Mouse (Mus musculus) CD8-positive naive resting alpha-beta T cell, adult 2 months (primary cell): Measurements from ENCODE around the gene Nrf1.

Experiments used
- DNase-seq, 2 experiments: peaks; one replicate each; pipeline ENCODE4 v3.0.0; 2022; ENCODE audit warnings: low read depth in 2 of 2, low spot score in 2 of 2

Gene Nrf1

GRCm38 (mm10) chr6:30143263-30143662 is 95.5 kb downstream of the Nrf1 start:
- no peak for DNase-seq

GRCm38 (mm10) chr6:30147058-30147457 is 99.3 kb downstream of the Nrf1 start:
- DNase-seq = no peak

- no peak for DNase-seq
These were observed 100.0 kb downstream of the Nrf1 start for GRCm38 (mm10) chr6:30147753-30148152.

- DNase-seq = no peak
These were observed 102.7 kb downstream of the Nrf1 start for GRCm38 (mm10) chr6:30150471-30150870.

GRCm38 (mm10) chr6:30152163-30152562 is 104.4 kb downstream of the Nrf1 start:
- no peak for DNase-seq

GRCm38 (mm10) chr6:30152649-30153048 is 104.9 kb downstream of the Nrf1 start:
- DNase-seq = no peak

GRCm38 (mm10) chr6:30153076-30153475 is 105.3 kb downstream of the Nrf1 start:
- no peak for DNase-seq

GRCm38 (mm10) chr6:30153733-30154415 is 106.1 kb downstream of the Nrf1 start:
- DNase-seq = no peak

- no peak for DNase-seq
These were observed 111.8 kb downstream of the Nrf1 start for GRCm38 (mm10) chr6:30159516-30160045.

- no peak for DNase-seq
These were observed 112.6 kb downstream of the Nrf1 start for GRCm38 (mm10) chr6:30160408-30160807.

GRCm38 (mm10) chr6:30161618-30162017 is 113.8 kb downstream of the Nrf1 start:
- DNase-seq = no peak

GRCm38 (mm10) chr6:30162091-30162490 is 114.3 kb downstream of the Nrf1 start:
- DNase-seq = no peak

GRCm38 (mm10) chr6:30166349-30166748 is 118.6 kb downstream of the Nrf1 start:
- DNase-seq = no peak

- no peak for DNase-seq
These were observed 119.4 kb downstream of the Nrf1 start for GRCm38 (mm10) chr6:30167192-30167591.

- DNase-seq = no peak
These were observed 120.5 kb downstream of the Nrf1 start for GRCm38 (mm10) chr6:30168275-30168674.

- DNase-seq = no peak
These were observed 121.4 kb downstream of the Nrf1 start for GRCm38 (mm10) chr6:30169148-30169547.

- DNase-seq = no peak
These were observed 123.4 kb downstream of the Nrf1 start for GRCm38 (mm10) chr6:30171226-30171625.

GRCm38 (mm10) chr6:30171967-30172366 is 124.2 kb downstream of the Nrf1 start:
- DNase-seq = no peak

GRCm38 (mm10) chr6:30172441-30172819 is 124.6 kb downstream of the Nrf1 start:
- DNase-seq = no peak

- DNase-seq = no peak
These were observed 125.2 kb downstream of the Nrf1 start for GRCm38 (mm10) chr6:30172820-30173550.

GRCm38 (mm10) chr6:30173551-30174460 is 126.0 kb downstream of the Nrf1 start:
- peak in 1 of 2 experiments; percentile 43 for DNase-seq
